Mouse (Mus musculus): Measurements from ENCODE around the gene Tcl1.

DNA sequence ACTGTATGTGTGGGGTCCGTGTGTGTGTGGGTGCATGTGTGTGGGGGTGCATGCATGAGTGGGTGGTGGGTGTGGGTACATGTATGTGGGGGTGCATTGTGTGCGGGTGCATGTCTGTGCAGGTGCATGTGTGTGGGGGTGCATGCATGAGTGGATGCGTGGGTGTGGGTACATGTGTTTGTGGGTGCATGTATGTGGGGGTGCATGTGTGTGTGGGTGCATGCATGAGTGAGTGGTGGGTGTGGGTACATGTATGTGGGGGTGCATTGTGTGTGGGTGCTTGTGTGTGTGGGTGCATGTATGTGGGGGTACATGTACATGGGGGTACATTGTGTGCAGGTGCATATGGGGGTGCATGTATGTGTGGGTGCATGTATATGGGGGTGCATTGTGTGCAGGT lies 31.2 kb upstream of the Tcl1 start:
- TF ChIP-seq CTCF (IDR thresholded peaks at IDR 0.05; ENCODE audit: extremely low read depth, insufficient read depth, insufficient read length, insufficient replicate concordance), result no peak
- TF ChIP-seq POLR2A (IDR thresholded peaks at IDR 0.05; ENCODE audit: low read depth, low read length), result no peak

Measured in spleen, adult 2 months (tissue).